Mouse (Mus musculus) bone marrow, adult 2 months (tissue): ENCODE results near the gene Mgarp.

Experiments
- CTCF ChIP-seq: fragments of 200-500 bp; IDR thresholded peaks from 2 replicates; pipeline ENCODE4 v1.5.1; 2011; ENCODE audit warnings: low read length, control low read depth; ENCODE audit not compliant: control insufficient read depth, insufficient read depth
- POLR2A ChIP-seq: fragments of 200-500 bp; IDR thresholded peaks from 2 replicates; pipeline ENCODE4 v1.6.1; 2011; ENCODE audit warnings: low read depth, mild to moderate bottlenecking, control low read depth, low read length, borderline replicate concordance; ENCODE audit not compliant: control insufficient read depth

- TF ChIP-seq POLR2A (no peak), CTCF (no peak)
Measured at GRCm38 (mm10) chr3:51357078-51357477, 39.5 kb downstream of the Mgarp start.
